Mouse (Mus musculus): Measurements from ENCODE around the gene Zfp420.

The Zfp420 gene

DNA sequence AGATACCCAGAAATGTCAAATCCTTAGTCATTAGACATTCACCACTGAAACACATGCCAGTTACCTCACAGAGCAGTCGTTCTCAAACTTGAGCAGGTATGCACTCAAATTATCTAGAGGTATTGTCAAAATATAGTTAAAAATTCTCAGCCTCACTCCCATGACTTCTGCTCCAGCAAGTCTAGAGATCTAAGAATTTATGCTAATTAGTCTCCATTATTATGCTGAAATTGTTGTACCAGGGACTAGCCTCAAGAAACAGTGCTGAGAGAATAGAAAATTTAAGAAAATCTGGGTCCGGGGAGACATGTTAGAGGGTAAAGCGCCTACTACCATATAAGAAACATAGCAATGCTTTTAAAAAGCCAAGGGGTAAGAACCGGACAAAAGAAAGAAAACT is 44.3 kb downstream of the Zfp420 start:
- DNase-seq = no peak

DNA sequence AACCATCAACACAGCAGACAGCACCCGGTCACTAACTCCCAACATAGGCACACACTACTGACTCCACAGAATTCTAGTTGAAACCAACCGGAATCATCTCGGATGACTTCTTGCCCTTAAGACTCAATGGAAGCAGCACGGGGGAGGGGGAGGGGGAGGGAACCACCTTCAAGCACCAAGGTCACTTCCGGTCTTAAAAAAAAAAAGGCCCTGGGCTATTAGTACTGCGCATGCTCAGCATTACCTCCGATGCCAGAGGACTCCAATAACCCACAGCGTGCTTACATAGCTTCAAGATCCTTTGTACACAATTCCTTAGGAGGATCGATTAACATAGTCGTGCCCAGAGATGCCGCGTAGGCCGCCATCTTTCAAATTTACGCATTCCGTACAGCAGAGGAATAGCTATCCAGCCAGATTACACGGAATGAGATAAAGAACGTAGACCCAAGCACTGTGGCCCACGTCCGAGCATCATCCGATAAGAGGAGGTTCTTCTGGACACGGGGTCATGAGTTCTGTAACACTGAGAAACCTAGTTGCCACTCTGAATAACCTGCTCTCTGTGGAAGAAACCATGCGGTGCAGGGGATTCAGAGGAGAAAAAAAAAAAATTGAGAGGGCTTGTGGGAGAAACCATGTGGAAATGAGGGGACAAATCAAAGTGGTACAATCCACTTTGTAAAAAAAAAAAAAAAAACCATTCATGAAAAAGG is 46.3 kb downstream of the Zfp420 start, which contains the start of gene Zfp27:
Gene Zfp27 (minus strand): TSS at position 607 of the 716 bp plus-strand sequence.
- DNase-seq = peak; percentile 70 to 87

DNA sequence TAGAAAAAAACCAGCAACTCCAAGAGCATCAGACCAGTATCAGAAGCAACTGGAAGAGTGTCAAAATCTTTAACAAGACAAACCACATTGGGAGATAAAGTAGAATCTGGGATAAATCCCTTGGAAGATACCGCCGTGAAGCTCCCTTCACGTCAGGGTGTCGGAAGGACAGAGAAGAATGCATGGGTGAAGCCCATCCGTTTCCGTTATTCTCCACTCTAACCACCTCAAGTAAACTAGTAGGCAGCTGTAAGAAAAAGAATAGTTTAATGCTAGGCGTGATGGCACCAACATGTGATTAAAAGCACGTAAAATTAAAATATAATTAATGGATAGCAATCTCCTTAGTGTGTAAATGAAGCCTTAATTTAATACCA is 46.9 kb downstream of the Zfp420 start:
- no peak for DNase-seq

DNA sequence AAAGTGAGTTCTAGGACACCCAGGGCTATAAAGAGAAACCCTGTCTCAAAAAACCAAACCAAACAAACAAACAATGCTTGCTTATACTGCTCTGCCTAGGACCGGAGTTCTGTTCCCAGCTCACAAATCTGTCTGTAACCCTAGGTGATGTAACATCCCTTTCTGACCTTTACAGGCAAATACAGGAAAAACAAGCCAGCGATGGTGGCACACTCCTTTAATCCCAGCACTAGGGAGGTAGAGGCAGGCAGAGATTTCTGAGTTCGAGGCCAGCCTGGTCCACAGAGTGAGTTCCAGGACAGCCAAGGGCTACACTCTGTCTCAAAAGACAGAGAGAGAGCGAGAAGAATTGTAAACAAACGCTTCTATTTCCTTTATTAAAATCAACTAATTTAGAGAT is 47.4 kb downstream of the Zfp420 start:
- DNase-seq = no peak

DNA sequence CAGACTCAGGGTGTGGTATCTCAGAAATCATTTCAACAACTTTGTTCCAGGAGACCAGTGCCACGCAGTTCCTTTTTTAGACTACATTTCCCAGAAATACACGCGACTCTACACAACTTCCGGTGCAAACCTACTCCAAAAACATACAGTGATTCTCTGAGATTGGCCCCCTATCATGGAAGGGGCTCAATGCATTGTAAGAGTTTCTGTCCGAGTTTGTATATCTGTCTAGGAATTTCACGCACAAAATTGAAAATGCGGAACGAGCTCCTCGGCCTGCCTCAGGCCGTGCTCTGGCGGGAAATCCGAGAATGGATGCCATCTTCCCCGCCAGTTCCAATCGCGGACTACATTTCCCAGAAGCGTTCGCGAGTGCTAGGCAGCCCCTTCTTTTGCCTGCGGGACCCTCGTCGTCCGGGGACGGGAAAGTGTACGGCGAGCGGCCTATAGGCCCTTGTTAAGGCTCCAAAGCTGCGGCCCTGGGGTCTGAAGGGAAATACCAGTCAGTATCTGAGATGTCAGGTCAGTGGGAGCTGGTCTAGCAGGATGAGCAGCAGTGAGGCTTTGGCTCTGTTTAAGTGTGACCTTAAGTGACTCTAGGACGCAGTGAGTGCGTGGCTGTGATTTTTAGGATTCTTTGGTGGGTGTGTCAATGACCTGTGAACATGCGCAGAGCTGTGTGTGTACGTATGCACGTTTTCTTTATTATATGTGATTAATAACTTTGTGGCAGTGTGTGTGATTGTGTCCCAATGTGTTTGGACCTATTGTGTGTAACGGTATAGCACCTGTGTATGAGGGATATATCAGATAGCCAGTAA is 48.6 kb downstream of the Zfp420 start, which contains the start of gene Zfp383:
Gene Zfp383 (plus strand): TSS at position 94 of the 821 bp plus-strand sequence.
- peak; percentile 85 to 92 for DNase-seq

DNA sequence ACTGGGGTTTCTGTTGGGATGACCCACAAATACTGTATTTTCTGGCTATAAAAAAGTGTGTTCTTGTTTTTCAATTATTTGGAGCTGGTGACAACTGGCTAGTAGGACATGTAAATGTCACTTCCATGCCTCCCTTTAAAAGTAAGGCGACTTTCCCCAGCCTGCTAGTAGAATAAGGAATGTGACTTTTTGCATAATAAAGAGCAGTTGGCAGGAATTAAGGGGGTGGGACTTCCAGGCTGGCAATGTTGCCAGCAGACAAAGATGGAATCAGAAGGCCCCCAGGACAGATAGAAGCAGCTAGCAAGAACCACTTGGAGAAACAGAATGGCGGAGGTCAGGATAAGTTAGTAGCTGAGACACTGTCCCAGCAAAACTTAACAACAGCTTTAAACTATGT is 50.5 kb downstream of the Zfp420 start:
- no peak for DNase-seq

DNA sequence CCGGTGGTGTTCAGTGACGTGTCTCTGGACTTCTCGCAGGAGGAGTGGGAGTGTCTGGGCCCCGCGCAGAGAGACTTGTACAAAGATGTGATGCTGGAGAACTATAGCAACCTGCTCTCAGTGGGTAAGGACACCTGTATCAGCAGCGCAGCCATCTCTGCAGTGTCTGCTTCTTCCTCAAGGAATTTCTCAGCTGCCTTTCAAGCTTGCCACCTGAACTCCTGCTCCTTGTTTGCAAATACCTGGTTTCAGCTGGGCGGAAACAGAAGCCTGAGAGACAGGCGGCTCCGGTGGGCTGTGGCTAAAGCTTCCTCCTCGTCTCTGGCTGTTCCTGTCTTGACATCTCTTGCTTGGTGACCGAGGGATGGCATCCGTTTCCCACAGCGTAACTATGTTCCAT is 52.4 kb downstream of the Zfp420 start:
- DNase-seq = no peak

DNA sequence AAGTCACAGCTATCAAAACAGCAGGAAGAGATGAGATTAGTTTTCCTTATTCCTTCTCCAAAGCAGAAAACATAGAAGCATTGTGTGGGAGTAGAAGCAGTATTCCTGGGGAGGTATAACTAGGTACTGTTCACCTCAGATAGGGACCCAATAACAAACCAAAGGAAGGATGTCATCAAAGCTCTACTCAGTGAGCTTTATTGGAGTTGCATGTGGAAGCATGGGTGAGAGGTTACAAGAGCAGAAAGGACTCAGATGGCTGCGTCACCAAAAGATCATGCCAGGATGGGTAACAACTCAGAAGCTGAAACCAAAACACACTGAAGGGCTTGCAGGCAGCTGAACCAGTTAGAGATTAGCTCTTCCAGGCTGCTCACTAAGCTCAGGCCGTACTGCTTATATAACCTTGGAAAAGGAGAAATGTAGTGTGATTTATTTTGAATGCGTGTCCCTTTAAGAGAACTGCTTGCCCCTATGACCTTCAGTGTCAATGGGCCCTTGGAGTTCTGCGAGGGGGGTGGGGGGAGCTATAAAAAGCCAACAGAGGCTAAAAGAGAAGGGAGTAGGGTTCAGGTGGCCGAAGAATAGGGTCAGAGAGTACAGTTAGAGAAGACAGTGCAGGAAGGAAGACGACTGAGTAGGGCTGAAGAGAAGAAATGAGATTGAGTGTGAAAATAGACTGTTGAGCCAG is 57.7 kb downstream of the Zfp420 start:
- DNase-seq = no peak

DNA sequence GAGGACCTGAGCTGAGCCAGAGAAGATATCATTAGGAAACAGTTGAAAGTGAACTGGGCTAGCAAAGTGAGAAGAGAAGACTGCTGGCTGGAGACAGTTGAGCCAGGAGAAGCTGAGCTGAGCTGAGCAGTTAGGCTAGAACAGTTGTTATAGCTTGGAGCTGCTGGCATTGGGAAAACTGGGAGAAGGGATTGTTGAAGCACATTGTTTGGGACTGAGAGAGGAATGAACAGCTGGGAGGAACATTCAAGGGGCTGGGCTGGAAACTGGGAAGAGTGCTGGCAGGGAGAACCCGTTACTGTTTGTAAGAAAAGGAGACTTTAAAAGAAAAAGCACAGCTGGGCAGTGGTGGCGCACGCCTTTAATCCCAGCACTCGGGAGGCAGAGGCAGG is 58.3 kb downstream of the Zfp420 start:
- no peak for DNase-seq

DNA sequence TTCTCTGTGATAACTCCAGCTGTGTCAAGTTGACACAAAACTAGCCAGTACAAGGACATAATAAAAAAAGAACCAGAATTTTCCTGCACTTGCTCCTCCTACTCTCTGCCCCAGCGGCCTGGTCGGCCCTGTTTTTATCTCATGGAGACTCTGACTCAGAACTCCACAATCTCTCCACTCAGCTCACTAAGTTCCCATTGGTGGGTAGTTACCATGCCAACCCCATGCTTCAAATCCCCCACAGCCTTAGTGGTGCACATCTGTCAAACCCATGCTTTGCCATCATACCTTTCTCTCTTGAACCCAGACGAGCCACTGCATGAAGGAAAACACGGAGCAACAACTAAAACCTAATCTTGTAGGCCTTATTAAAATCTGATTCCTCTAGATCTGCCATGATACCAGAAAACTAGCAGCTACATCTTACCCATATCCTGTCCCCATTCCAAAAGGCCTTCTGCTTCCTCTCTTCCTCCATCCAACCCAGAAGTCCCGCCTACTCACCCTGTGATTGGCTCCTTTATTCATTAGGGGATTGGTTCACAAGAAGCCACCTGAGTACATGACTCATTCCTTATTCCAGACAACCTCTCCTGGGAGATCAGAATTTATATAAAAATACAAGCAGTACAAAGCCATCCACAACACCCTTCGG is 61.8 kb downstream of the Zfp420 start:
- no peak for DNase-seq

DNA sequence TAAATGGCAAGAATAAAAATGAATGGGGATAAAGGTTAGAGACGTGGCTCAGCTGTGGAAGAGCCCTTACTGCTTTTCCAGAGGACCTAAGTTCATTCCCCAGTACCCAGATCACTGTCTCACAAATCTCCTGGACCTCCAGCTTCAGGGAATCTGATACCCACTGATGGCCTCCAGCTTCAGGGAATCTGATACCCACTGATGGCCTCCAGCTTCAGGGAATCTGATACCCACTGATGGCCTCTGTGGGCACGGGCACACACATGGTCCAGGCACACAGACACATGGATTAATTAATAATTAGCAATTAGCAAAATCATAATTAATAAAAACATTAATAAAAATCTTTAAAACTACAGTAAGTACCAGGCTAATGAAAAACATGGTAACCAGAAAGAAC is 63.0 kb downstream of the Zfp420 start:
- DNase-seq = no peak
